Mouse (Mus musculus) embryonic facial prominence, embryonic 14.5 days (tissue): ENCODE results near the gene Gm10643. TPM values are rescaled to one million over a fixed set of nuclear protein-coding genes. Genes with fewer than 3 reads are reported as not detected.

Source experiments
- ATAC-seq: fragments of 200-750 bp; cut with Nextera tagmentation; 2 replicates; pipeline ENCODE4 v1.8.0; 2017; ENCODE audit warnings: low read depth, moderate number of reproducible peaks, moderate TSS enrichment
- DNase-seq: peaks from one replicate; pipeline ENCODE4 v3.0.0-alpha.2; 2015; ENCODE audit warnings: low spot score
- H3K27ac ChIP-seq: fragments of 300-500 bp; sonication (generic); replicated peaks from 2 replicates; pipeline ENCODE4 v1.5.1; 2014; ENCODE audit warnings: low read depth, mild to moderate bottlenecking, low read length, moderate library complexity
- H3K27me3 ChIP-seq: fragments of 300-500 bp; sonication (generic); replicated peaks from 2 replicates; pipeline ENCODE4 v1.6.1; 2014; ENCODE audit warnings: low read length; ENCODE audit not compliant: control insufficient read depth, insufficient read depth
- H3K36me3 ChIP-seq: fragments of 300-500 bp; sonication (generic); 2 replicates; pipeline ENCODE4 v1.6.1; 2014; ENCODE audit warnings: low read length, mixed read lengths; ENCODE audit not compliant: control insufficient read depth, insufficient read depth
- H3K4me1 ChIP-seq: fragments of 300-500 bp; sonication (generic); 2 replicates; pipeline ENCODE4 v1.6.1; 2014; ENCODE audit warnings: antibody characterized with exemption, low read length; ENCODE audit not compliant: control insufficient read depth, insufficient read depth
- H3K4me2 ChIP-seq: fragments of 300-500 bp; sonication (generic); 2 replicates; pipeline ENCODE4 v1.6.1; 2014; ENCODE audit warnings: low read depth, mild to moderate bottlenecking, low read length, moderate library complexity, mixed read lengths
- H3K4me3 ChIP-seq: fragments of 300-500 bp; sonication (generic); 2 replicates; pipeline ENCODE4 v1.5.1; 2014; ENCODE audit warnings: low read depth, mild to moderate bottlenecking, low read length
- H3K9ac ChIP-seq: fragments of 300-500 bp; sonication (generic); 2 replicates; pipeline ENCODE4 v1.6.1; 2014; ENCODE audit warnings: low read depth, mild to moderate bottlenecking, low read length, moderate library complexity, mixed read lengths
- H3K9me3 ChIP-seq: fragments of 300-500 bp; sonication (generic); 2 replicates; pipeline ENCODE4 v1.6.1; 2016; ENCODE audit warnings: low read length; ENCODE audit not compliant: control insufficient read depth
- WGBS: fragments of 180-500 bp; shearing (Covaris S2); extraction: QIAGEN DNeasy Blood & Tissue Kit; methylation state at CpG from one replicate; pipeline ENCODE4 v1.1.7; 2014; 5-methylcytosine and 5-hydroxymethylcytosine counted together
- polyA plus RNA-seq: library from polyadenylated mRNA; unstranded; fragments of >200 nt; fragmentation: Nextera tagmentation; extraction: Ambion mirVana; gene quantifications from 2 replicates; pipeline ENCODE4 v1.2.1, GENCODE M21; 2014

Gene Gm10643
- polyA plus RNA-seq, 1 experiment from 2014 or later = 2.3 TPM

DNA sequence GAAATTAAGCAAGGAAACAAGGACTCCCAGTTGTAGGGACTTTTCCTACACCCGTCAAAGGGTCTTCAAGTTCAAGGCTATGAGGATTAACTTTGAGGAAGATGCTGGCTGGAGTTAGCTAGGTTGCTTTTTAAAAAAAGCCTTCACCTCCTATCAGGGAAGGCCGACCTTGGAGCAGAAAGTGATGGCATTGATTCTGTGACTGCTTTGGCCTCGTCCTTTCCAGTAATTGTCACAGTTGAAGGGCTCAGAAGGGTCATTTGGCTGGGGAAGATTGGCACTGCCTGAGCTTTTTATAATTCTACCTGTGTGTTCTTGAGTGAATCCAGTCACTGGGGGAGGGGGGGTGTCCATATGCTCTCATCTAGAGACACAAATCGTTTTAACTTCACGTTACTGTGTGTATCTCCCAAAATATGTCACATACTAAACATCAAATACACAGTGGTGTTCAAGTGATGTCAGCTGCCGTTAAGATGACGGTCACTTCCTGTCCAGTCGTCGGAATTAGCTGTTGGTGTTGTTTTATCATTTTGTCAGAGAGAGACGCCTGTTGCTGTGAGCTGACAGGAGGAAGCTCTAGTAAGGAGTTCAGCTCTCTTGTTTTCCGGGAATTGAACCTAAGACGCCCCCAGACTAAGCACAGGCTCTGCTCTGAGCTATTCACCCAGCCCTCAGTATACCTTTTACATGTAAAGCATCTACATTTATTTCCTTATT, 3.5 kb upstream of the Gm10643 start:
- Histone ChIP-seq H3K4me2 (no peak overlapping the region), H3K27ac (no peak overlapping the region)
- 63% methylated on average over 12 of the region's 12 CpGs for WGBS

DNA sequence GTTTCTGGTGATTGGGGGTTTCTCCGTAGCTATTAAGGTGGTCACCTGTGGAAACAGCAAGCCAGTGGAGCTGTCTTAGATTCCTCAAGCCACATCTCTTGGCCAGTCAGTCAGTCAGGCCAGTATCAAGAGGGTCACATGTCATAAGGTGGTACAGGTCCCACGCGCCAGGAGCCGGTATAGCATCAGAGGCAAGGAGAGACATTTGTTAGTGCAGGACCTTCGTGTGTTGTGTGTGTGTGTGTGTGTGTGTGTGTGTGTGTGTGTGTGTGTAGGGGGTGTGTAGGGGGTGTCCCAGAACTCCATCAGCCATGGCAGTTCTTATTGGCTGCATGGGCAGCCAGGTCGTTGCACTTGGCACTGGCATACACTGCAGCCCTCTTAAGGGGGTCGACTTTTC, 3.0 kb upstream of the Gm10643 start:
- H3K36me3 ChIP-seq = no peaks in the 10 kb centered on the region
- peaks cover 7% of the 10 kb centered on the region for H3K4me1 ChIP-seq
- 82% methylated on average over 7 of the region's 7 CpGs for WGBS

More for the DNA sequence above, 3.5 kb upstream of the Gm10643 start:
- Histone ChIP-seq H3K9me3 (no peaks in the 10 kb centered on the region), H3K9ac (no peak overlapping the region), H3K27me3 (no peaks in the 10 kb centered on the region), H3K36me3 (no peaks in the 10 kb centered on the region), H3K4me1 (peaks cover 7% of the 10 kb centered on the region), H3K4me3 (no peak overlapping the region)
- ATAC-seq (no peak), DNase-seq (no peak)

DNA sequence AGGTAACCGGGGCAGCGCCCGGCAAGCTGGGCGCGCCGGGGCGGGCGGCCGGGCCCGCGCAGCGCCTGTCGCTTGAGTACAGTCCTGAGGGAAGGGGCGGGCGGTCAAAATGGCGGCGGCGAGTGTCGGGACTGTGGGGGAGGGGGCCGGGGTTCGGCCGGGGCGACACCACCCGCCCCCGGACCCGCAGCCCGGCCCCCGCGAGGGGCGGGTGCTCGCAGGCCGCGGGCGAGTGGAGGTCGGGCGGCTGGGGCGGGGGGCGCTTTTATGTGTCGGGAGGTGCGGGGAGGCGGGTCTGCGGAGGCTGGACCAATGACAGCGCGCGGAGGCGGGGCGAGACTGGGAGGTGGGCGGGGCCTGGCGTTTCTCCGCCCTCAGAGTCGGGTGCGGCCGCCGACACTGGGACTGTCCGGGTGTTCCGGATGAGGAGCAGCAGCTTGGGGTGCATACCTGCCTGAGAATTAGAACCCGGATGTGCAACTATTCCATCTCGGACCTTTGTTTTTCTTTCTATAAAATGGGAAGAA, 2.2 kb upstream of the Gm10643 start:
- WGBS = under 1% methylated on average over 32 of the region's 58 CpGs
- Histone ChIP-seq H3K4me2 (peak overlapping the region; percentile 56), H3K4me3 (peak overlapping the region; percentile 95), H3K27me3 (no peaks in the 10 kb centered on the region), H3K4me1 (peaks cover 7% of the 10 kb centered on the region), H3K27ac (peak overlapping the region; percentile 98), H3K36me3 (no peaks in the 10 kb centered on the region), H3K9me3 (no peaks in the 10 kb centered on the region), H3K9ac (peak overlapping the region; percentile 95)
- DNase-seq = peak; percentile 94
- peak; percentile 64 for ATAC-seq

More for the DNA sequence above, 3.0 kb upstream of the Gm10643 start:
- Histone ChIP-seq H3K27me3 (no peaks in the 10 kb centered on the region), H3K9me3 (no peaks in the 10 kb centered on the region), H3K27ac (no peak overlapping the region), H3K9ac (no peak overlapping the region), H3K4me2 (peak overlapping the region; percentile 56), H3K4me3 (peak overlapping the region; percentile 95; the same call in 1 of the 2 replicates)
- ATAC-seq (no peak), DNase-seq (no peak)

DNA sequence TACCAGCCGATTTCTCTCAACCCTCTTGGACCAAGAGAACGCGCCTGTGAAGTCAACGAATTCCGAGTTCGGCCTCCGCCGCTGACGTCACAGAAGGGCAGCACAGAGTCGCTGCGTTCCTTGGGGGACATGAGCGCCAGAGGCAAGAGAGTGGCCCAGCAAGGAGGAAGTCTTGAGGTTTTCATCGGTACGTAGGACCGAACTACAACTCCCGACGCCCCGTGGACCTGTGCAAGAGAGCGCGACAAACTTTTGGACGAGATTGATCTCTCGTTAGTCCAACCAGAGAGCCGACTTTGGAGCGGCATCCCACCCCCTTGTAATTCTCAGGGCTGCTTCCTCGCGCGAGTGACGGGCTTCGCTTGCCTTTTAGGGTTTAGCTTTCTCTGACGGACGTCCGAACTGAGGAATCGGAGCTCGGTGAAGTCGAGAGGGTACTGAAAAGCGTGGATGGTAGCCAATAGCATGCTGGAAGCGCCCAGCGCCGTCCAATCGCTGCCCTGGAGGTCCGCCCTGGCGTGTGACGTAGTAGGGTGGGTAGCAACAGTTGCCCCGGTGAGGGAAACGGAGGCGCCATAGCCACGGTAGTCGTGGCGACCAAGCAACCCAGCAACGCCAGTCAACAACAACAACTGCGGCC, 1.5 kb upstream of the Gm10643 start, which contains the start of gene Rfx1:
Gene Rfx1, plus strand, starts transcription at position 544 of the 640 bp plus-strand sequence.
- H3K4me3 ChIP-seq = peak within 1 kb of the TSS; percentile 95

DNA sequence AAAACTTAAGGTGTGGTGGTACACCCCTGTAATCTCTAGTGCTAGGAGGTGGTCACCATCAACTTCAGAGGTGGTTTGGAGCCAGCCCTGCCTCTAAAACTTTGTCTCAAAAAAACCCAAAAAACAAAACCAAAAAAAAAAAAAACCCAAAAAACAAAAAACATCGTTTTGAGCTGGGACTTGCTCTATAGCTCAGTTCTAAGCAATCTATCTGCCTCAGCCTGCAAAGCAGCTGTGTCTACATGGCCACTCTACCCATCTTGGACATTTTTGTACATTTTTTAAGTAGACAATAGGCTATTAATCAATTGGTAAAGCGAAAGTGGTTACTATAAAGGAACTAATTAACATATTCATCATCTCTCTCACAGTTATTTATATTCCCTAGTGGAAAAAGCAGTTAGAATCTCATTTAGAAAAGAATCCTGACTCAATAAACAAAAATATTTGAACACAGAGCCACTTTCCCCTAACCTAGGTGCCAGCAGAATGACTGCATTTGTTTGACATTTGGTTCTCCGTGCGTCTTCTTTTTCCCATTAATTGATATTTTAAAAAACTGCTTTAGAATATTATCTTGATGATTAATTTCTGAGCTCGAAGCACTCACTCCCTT, 628 bp upstream of the Gm10643 start:
- no peaks in the 10 kb centered on the region for H3K27me3 ChIP-seq
- H3K9ac ChIP-seq = peak overlapping the region; percentile 81
- WGBS = 29% methylated on average over 5 of the region's 5 CpGs
- no peak for DNase-seq
- peak overlapping the region; percentile 95 for H3K4me3 ChIP-seq
- H3K4me2 ChIP-seq = peak overlapping the region; percentile 83
- no peak for ATAC-seq
- H3K9me3 ChIP-seq = no peaks in the 10 kb centered on the region
- H3K4me1 ChIP-seq = peaks cover 7% of the 10 kb centered on the region
- H3K36me3 ChIP-seq = no peaks in the 10 kb centered on the region
- peak overlapping the region; percentile 83 for H3K27ac ChIP-seq

More for the DNA sequence above, 1.5 kb upstream of the Gm10643 start, which contains the start of gene Rfx1:
- Histone ChIP-seq H3K27ac (peak within 1 kb of the TSS; percentile 98), H3K4me1 (peaks cover 7% of the 10 kb centered on the region), H3K27me3 (no peaks in the 10 kb centered on the region), H3K36me3 (no peaks in the 10 kb centered on the region), H3K4me2 (peak within 1 kb of the TSS; percentile 83), H3K9me3 (no peaks in the 10 kb centered on the region), H3K9ac (peak within 1 kb of the TSS; percentile 95)
- DNase-seq = peak; percentile 100
- WGBS = under 1% methylated on average over 44 of the region's 51 CpGs
- peak; percentile 98 for ATAC-seq

DNA sequence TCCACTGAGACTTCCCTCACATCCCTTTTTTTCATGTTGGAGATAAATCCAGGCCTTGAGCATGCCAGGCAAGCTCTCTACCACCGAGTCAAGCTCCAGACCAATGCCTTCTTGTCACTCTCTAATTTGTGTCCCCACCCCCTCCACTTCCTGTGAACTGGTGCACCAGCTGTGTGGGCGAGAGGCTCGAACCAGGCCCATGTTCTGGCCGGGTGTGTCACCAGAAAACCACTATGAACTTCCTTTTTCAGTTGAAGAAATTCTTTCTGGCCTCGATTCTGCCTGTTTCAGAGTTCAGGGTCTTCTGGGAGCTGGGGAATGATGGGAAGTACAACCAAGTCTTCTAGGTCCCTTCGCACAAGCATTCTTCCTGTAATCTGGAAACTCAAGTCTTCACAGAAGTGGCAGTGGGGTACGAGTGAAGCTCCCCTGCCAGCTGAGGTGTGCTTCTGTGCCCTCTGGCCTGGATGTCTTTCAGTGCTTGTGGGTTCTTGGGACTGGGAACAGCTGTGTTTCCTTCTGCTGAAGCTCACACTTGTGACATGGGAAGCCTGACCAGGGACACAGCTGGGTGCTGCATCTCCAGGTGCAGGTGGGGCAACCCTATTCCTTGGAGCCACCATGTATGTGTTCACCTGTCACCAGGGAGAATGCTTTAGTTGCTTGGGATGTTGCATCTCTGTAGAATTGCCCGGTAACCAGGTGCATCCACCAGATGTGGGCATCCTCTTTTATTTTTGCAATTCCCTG, 901 bp downstream of the Gm10643 start:
- H3K27me3 ChIP-seq = no peaks in the 10 kb centered on the region
- no peak overlapping the region for H3K27ac ChIP-seq
- DNase-seq = no peak
- no peak overlapping the region for H3K9ac ChIP-seq
- 60% methylated on average over 8 of the region's 8 CpGs for WGBS
- ATAC-seq = no peak
- no peaks in the 10 kb centered on the region for H3K36me3 ChIP-seq
- peaks cover 7% of the 10 kb centered on the region for H3K4me1 ChIP-seq
- no peaks in the 10 kb centered on the region for H3K9me3 ChIP-seq
- H3K4me3 ChIP-seq = no peak overlapping the region
- H3K4me2 ChIP-seq = no peak overlapping the region

DNA sequence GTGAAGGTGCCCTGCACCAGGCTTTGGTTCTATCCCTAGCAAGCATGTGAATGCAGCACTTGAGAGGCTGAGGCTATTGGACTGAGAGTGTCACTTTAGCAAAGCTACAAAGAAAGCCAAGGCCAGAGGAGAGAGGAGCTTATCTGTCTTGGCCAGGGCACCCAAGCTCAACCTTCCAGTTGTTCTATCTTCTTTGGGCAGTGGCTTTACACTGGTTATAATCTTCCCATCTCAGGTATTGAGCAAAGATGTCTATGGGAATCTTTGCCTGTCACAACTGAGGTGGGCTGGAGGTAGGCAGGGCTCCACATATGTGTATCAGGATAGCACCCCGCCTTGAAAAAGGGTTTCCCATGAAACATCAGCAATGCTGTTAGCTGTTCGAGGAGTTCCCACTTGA, 4.7 kb downstream of the Gm10643 start:
- WGBS = 72% methylated on average over 2 of the region's 2 CpGs
- H3K36me3 ChIP-seq = no peaks in the 10 kb centered on the region
- DNase-seq = no peak
- H3K27me3 ChIP-seq = no peaks in the 10 kb centered on the region
- ATAC-seq = no peak
- H3K27ac ChIP-seq = no peak overlapping the region
- H3K4me3 ChIP-seq = no peak overlapping the region
- H3K4me1 ChIP-seq = no peaks in the 10 kb centered on the region
- H3K9me3 ChIP-seq = no peaks in the 10 kb centered on the region
- H3K9ac ChIP-seq = no peak overlapping the region
- no peak overlapping the region for H3K4me2 ChIP-seq

DNA sequence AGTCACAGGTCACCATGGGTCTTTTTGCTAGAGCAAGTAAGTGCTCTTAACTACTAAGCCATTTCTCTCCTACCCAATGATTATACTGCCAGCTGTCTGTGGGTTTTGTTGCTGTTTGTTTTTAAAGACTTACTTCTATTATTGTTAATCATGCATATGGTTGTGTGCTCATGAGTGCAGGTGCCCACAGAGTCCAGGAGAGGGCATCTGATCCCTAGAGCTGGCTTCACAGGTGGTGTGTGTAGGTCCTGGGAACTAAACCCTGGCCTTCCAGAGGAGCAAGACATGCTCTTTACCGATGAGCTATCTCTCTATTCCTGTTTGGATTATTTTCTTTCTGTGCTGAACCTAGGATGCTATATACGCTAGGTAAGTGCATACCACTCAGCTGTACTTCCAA, 5.7 kb downstream of the Gm10643 start:
- H3K4me2 ChIP-seq = no peak overlapping the region
- H3K36me3 ChIP-seq = no peaks in the 10 kb centered on the region
- H3K4me3 ChIP-seq = no peak overlapping the region
- no peak for DNase-seq
- 87% methylated on average over 2 of the region's 2 CpGs for WGBS
- no peaks in the 10 kb centered on the region for H3K27me3 ChIP-seq
- H3K27ac ChIP-seq = no peak overlapping the region
- H3K9ac ChIP-seq = no peak overlapping the region
- ATAC-seq = no peak
- H3K4me1 ChIP-seq = no peaks in the 10 kb centered on the region
- no peaks in the 10 kb centered on the region for H3K9me3 ChIP-seq
